Mouse (Mus musculus): ENCODE data around the gene Plcg1. TPM values are rescaled to one million over a fixed set of nuclear protein-coding genes. Genes with fewer than 3 reads are reported as not detected.

The Plcg1 gene
- total RNA-seq, 1 experiment: 59.0 TPM

GRCm38 (mm10) chr2:160780154-160780833, 49.2 kb downstream of the Plcg1 start:
- Histone ChIP-seq H3K4me3 (ENCODE audit: insufficient read depth in 1 of 2, low read depth in 1 of 2, low read length in 2 of 2, poor library complexity in 1 of 2, severe bottlenecking in 1 of 2) (no peak overlapping the region), H3K36me3 (ENCODE audit: control insufficient read depth, insufficient read depth, low read length, poor library complexity, severe bottlenecking) (no peaks in the 10 kb centered on the region), H3K4me1 (ENCODE audit: control insufficient read depth in 2 of 2, insufficient read depth in 2 of 2, low read length in 2 of 2, poor library complexity in 1 of 2) (no peaks in the 10 kb centered on the region), H3K9me3 (ENCODE audit: control insufficient read depth, insufficient read depth, low read depth, low read length) (no peaks in the 10 kb centered on the region), H3K9ac (ENCODE audit: insufficient read depth, low read depth, low read length, poor library complexity, severe bottlenecking) (no peak overlapping the region), H3K27ac (ENCODE audit: insufficient read depth, low read depth, low read length, poor library complexity, severe bottlenecking) (no peak overlapping the region)
- no peak for TF ChIP-seq HCFC1 (IDR thresholded peaks at IDR 0.05; ENCODE audit: borderline replicate concordance, insufficient read depth, low read length)
- in situ Hi-C loops (cut with MboI; ENCODE audit: low sequenced_read_pairs in 2 of 2, unreplicated experiment in 2 of 2): no loop called here
- DNase-seq (ENCODE audit: low read depth, low spot score): no peak

GRCm38 (mm10) chr2:160780834-160781219, 49.7 kb downstream of the Plcg1 start:
- TF ChIP-seq HCFC1 (IDR thresholded peaks at IDR 0.05; ENCODE audit: borderline replicate concordance, insufficient read depth, low read length) (no peak), CHD2 (IDR thresholded peaks at IDR 0.05; ENCODE audit: low read depth, low read length) (no peak), MAFK (IDR thresholded peaks at IDR 0.05; ENCODE audit: insufficient read depth, low read depth, low read length) (no peak), ZC3H11A (IDR thresholded peaks at IDR 0.05; ENCODE audit: borderline replicate concordance, low read depth, low read length) (no peak), ZNF384 (IDR thresholded peaks at IDR 0.05; ENCODE audit: low read depth, low read length) (no peak)
- no peak overlapping the region for H3K4me3 ChIP-seq (ENCODE audit: insufficient read depth in 1 of 2, low read depth in 1 of 2, low read length in 2 of 2, poor library complexity in 1 of 2, severe bottlenecking in 1 of 2)
- no peak for DNase-seq (ENCODE audit: low read depth, low spot score)
- H3K9me3 ChIP-seq (ENCODE audit: control insufficient read depth, insufficient read depth, low read depth, low read length): no peaks in the 10 kb centered on the region
- no peak overlapping the region for H3K9ac ChIP-seq (ENCODE audit: insufficient read depth, low read depth, low read length, poor library complexity, severe bottlenecking)
- no peak overlapping the region for H3K27ac ChIP-seq (ENCODE audit: insufficient read depth, low read depth, low read length, poor library complexity, severe bottlenecking)
- no peaks in the 10 kb centered on the region for H3K4me1 ChIP-seq (ENCODE audit: control insufficient read depth in 2 of 2, insufficient read depth in 2 of 2, low read length in 2 of 2, poor library complexity in 1 of 2)
- in situ Hi-C loops (cut with MboI; ENCODE audit: low sequenced_read_pairs in 2 of 2, unreplicated experiment in 2 of 2): no loop called here
- no peaks in the 10 kb centered on the region for H3K36me3 ChIP-seq (ENCODE audit: control insufficient read depth, insufficient read depth, low read length, poor library complexity, severe bottlenecking)

GRCm38 (mm10) chr2:160786333-160786732, 55.2 kb downstream of the Plcg1 start:
- H3K9me3 ChIP-seq (ENCODE audit: control insufficient read depth, insufficient read depth, low read depth, low read length): no peaks in the 10 kb centered on the region

GRCm38 (mm10) chr2:160789046-160789445, 57.9 kb downstream of the Plcg1 start:
- DNase-seq (ENCODE audit: low read depth, low spot score): no peak
- no peak overlapping the region for H3K9ac ChIP-seq (ENCODE audit: insufficient read depth, low read depth, low read length, poor library complexity, severe bottlenecking)
- H3K36me3 ChIP-seq (ENCODE audit: control insufficient read depth, insufficient read depth, low read length, poor library complexity, severe bottlenecking): no peaks in the 10 kb centered on the region
- in situ Hi-C loops (cut with MboI; ENCODE audit: low sequenced_read_pairs in 2 of 2, unreplicated experiment in 2 of 2): no loop called here
- TF ChIP-seq ZC3H11A (IDR thresholded peaks at IDR 0.05; ENCODE audit: borderline replicate concordance, low read depth, low read length) (no peak), ZNF384 (IDR thresholded peaks at IDR 0.05; ENCODE audit: low read depth, low read length) (no peak), HCFC1 (IDR thresholded peaks at IDR 0.05; ENCODE audit: borderline replicate concordance, insufficient read depth, low read length) (no peak), MAFK (IDR thresholded peaks at IDR 0.05; ENCODE audit: insufficient read depth, low read depth, low read length) (no peak), CHD2 (IDR thresholded peaks at IDR 0.05; ENCODE audit: low read depth, low read length) (no peak)
- H3K4me3 ChIP-seq (ENCODE audit: insufficient read depth in 1 of 2, low read depth in 1 of 2, low read length in 2 of 2, poor library complexity in 1 of 2, severe bottlenecking in 1 of 2): no peak overlapping the region
- no peaks in the 10 kb centered on the region for H3K4me1 ChIP-seq (ENCODE audit: control insufficient read depth in 2 of 2, insufficient read depth in 2 of 2, low read length in 2 of 2, poor library complexity in 1 of 2)
- H3K27ac ChIP-seq (ENCODE audit: insufficient read depth, low read depth, low read length, poor library complexity, severe bottlenecking): no peak overlapping the region
- H3K9me3 ChIP-seq (ENCODE audit: control insufficient read depth, insufficient read depth, low read depth, low read length): no peaks in the 10 kb centered on the region

More at GRCm38 (mm10) chr2:160786333-160786732, 55.2 kb downstream of the Plcg1 start:
- TF ChIP-seq MAFK (IDR thresholded peaks at IDR 0.05; ENCODE audit: insufficient read depth, low read depth, low read length) (no peak), ZC3H11A (IDR thresholded peaks at IDR 0.05; ENCODE audit: borderline replicate concordance, low read depth, low read length) (no peak), HCFC1 (IDR thresholded peaks at IDR 0.05; ENCODE audit: borderline replicate concordance, insufficient read depth, low read length) (no peak), ZNF384 (IDR thresholded peaks at IDR 0.05; ENCODE audit: low read depth, low read length) (no peak), CHD2 (IDR thresholded peaks at IDR 0.05; ENCODE audit: low read depth, low read length) (no peak)
- H3K4me3 ChIP-seq (ENCODE audit: insufficient read depth in 1 of 2, low read depth in 1 of 2, low read length in 2 of 2, poor library complexity in 1 of 2, severe bottlenecking in 1 of 2): no peak overlapping the region
- H3K36me3 ChIP-seq (ENCODE audit: control insufficient read depth, insufficient read depth, low read length, poor library complexity, severe bottlenecking): no peaks in the 10 kb centered on the region
- H3K27ac ChIP-seq (ENCODE audit: insufficient read depth, low read depth, low read length, poor library complexity, severe bottlenecking): no peak overlapping the region
- no peak for DNase-seq (ENCODE audit: low read depth, low spot score)
- H3K9ac ChIP-seq (ENCODE audit: insufficient read depth, low read depth, low read length, poor library complexity, severe bottlenecking): no peak overlapping the region
- in situ Hi-C loops (cut with MboI; ENCODE audit: low sequenced_read_pairs in 2 of 2, unreplicated experiment in 2 of 2): no loop called here
- H3K4me1 ChIP-seq (ENCODE audit: control insufficient read depth in 2 of 2, insufficient read depth in 2 of 2, low read length in 2 of 2, poor library complexity in 1 of 2): no peaks in the 10 kb centered on the region

GRCm38 (mm10) chr2:160789741-160790140, 58.6 kb downstream of the Plcg1 start:
- in situ Hi-C loops (cut with MboI; ENCODE audit: low sequenced_read_pairs in 2 of 2, unreplicated experiment in 2 of 2): no loop called here
- TF ChIP-seq CHD2 (IDR thresholded peaks at IDR 0.05; ENCODE audit: low read depth, low read length) (no peak), ZNF384 (IDR thresholded peaks at IDR 0.05; ENCODE audit: low read depth, low read length) (no peak), HCFC1 (IDR thresholded peaks at IDR 0.05; ENCODE audit: borderline replicate concordance, insufficient read depth, low read length) (no peak), MAFK (IDR thresholded peaks at IDR 0.05; ENCODE audit: insufficient read depth, low read depth, low read length) (no peak), ZC3H11A (IDR thresholded peaks at IDR 0.05; ENCODE audit: borderline replicate concordance, low read depth, low read length) (no peak)

More at GRCm38 (mm10) chr2:160789741-160790140, 58.6 kb downstream of the Plcg1 start:
- Histone ChIP-seq H3K9ac (ENCODE audit: insufficient read depth, low read depth, low read length, poor library complexity, severe bottlenecking) (no peak overlapping the region), H3K36me3 (ENCODE audit: control insufficient read depth, insufficient read depth, low read length, poor library complexity, severe bottlenecking) (no peaks in the 10 kb centered on the region), H3K27ac (ENCODE audit: insufficient read depth, low read depth, low read length, poor library complexity, severe bottlenecking) (no peak overlapping the region), H3K4me3 (ENCODE audit: insufficient read depth in 1 of 2, low read depth in 1 of 2, low read length in 2 of 2, poor library complexity in 1 of 2, severe bottlenecking in 1 of 2) (no peak overlapping the region), H3K4me1 (ENCODE audit: control insufficient read depth in 2 of 2, insufficient read depth in 2 of 2, low read length in 2 of 2, poor library complexity in 1 of 2) (no peaks in the 10 kb centered on the region), H3K9me3 (ENCODE audit: control insufficient read depth, insufficient read depth, low read depth, low read length) (no peaks in the 10 kb centered on the region)
- DNase-seq (ENCODE audit: low read depth, low spot score): no peak

Data from ES-E14 (cell line).